Mouse (Mus musculus): ENCODE results near the gene Gm28551. TPM values are rescaled to one million over a fixed set of nuclear protein-coding genes. Genes with fewer than 3 reads are reported as not detected.

Gene Gm28551
- polyA plus RNA-seq, 1 experiment from 2014 or later, result 0.45 TPM

DNA sequence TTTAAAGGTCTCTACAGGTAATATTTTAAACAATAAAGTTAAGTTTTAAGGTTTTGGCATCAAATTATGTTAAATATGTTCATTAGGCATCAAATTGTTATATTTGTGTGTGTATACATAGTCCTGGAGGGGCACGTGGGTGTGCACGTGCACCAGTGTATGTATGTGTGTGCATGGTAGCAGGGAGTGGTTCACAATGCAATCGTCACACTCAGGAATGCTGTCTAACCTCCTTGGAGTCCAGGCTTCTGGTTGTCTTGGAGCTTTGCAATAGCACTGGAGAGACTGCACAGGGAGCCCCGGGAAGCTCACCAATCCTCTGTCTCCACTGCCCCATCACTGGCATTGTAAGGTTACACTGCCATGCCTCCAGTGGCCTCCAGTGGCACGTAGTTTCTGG, 29.2 kb downstream of the Gm28551 start:
- TF ChIP-seq CTCF (IDR thresholded peaks at IDR 0.05) (no peak), EP300 (IDR thresholded peaks at IDR 0.05) (no peak)
- Histone ChIP-seq H3K4me2 (replicated peaks; ENCODE audit: low read depth, low read length) (no peak overlapping the region), H3K4me1 (ENCODE audit: insufficient read depth, low read depth, low read length) (no peaks in the 10 kb centered on the region), H3K27me3 (replicated peaks; ENCODE audit: insufficient read depth, low read length) (no peaks in the 10 kb centered on the region), H3K27ac (ENCODE audit: low read length) (no peak overlapping the region), H3K9me3 (ENCODE audit: low read length) (no peaks in the 10 kb centered on the region), H3K9ac (replicated peaks; ENCODE audit: low read depth) (no peak overlapping the region), H3K36me3 (ENCODE audit: insufficient read depth, low read length) (no peaks in the 10 kb centered on the region), H3K4me3 (ENCODE audit: low read depth, low read length) (no peak overlapping the region)
- no peak; the same call in 1 of the 2 replicates for ATAC-seq
- DNase-seq (ENCODE audit: low spot score), result no peak
- WGBS, result 81% methylated on average over 5 of the region's 5 CpGs

DNA sequence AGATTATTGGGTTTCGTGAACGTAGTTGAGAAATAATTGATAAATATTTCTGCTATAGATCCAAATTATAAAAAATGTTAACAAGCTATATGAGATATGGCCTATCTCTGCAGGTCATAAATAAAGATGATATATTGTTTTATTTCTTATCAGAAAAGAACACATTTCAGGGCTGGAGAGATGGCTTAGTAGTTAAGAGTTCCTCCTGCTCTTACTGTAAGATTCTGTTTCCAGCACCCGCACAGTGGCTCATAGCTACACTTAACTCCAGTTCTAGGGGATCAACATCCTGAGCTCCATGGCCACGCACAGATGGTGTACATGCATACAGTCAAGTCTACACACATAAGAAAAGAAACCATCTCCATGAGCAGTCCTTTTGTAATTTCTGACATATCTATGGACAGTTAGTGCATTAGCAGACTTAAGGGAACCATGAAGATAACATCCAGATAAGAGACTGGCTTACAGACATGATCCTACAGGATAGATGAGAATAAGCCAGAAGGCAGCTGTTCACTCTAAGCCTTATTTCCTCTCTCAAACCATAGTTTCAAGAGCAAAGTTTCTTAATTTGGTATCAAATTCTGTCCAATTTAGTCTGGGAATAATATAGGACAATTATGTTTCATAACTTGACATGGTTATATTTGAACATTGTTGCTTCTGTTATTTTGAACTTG, 30.7 kb downstream of the Gm28551 start:
- Histone ChIP-seq H3K9ac (replicated peaks; ENCODE audit: low read depth) (no peak overlapping the region), H3K4me1 (ENCODE audit: insufficient read depth, low read depth, low read length) (no peaks in the 10 kb centered on the region), H3K27ac (ENCODE audit: low read length) (no peak overlapping the region), H3K36me3 (ENCODE audit: insufficient read depth, low read length) (no peaks in the 10 kb centered on the region), H3K4me3 (ENCODE audit: low read depth, low read length) (no peak overlapping the region), H3K27me3 (replicated peaks; ENCODE audit: insufficient read depth, low read length) (no peaks in the 10 kb centered on the region), H3K4me2 (replicated peaks; ENCODE audit: low read depth, low read length) (no peak overlapping the region), H3K9me3 (ENCODE audit: low read length) (no peaks in the 10 kb centered on the region)
- 96% methylated on average over 4 of the region's 4 CpGs for WGBS
- DNase-seq (ENCODE audit: low spot score), result no peak
- ATAC-seq, result no peak
- TF ChIP-seq CTCF (IDR thresholded peaks at IDR 0.05) (no peak), EP300 (IDR thresholded peaks at IDR 0.05) (no peak)

DNA sequence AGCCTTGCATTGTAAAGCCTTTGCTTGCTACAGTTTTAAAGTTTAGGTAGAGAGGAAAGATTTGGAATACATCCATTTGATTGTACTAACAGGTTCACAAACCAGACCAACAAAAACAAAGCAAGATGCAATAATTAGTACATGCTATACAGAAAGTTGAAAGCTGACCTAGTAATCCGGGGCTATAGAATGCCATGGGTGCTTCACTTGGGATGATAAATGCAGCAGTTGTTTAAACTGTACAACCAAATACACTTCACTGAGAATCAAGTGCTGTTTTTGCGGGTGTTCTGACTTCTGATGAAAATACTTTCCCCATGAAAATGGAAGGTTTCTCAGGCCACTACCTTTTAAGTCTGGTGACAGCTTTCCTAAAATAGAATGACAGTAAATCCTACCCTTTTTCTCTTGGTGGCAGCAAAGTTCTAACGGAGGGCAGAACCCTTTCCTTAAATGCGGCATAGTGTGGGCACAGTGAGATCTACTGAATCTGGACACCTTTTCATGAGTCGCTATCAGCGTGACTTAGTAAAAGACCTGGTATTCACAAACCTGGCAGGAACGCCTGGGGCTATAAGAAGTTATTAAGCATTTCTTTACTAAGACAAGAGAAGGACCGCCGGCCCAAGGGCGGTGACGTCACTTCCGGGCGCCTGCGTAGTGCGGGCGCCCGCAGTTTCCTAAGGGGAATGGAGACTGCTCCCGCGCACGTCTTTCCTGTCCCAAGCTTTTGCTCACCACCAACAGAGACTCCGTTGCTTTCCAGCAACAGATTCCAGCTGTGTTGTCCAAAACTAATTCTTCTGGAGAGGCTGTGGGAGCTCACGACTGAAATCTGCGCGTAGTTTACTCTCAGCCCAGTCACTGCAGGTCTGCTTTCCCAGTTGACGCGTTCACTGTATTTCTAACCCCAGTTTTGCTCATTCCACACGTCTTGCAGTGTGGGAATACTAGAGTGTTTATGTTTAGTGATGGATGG, 39.2 kb downstream of the Gm28551 start, which contains the start of gene Osgepl1:
Osgepl1 (plus strand) TSS at position 636 of the 979 bp plus-strand sequence.
- H3K27me3 ChIP-seq (replicated peaks; ENCODE audit: insufficient read depth, low read length), result no peaks in the 10 kb centered on the region
- peak within 1 kb of the TSS; percentile 88 for H3K27ac ChIP-seq (ENCODE audit: low read length)
- no peaks in the 10 kb centered on the region for H3K9me3 ChIP-seq (ENCODE audit: low read length)
- H3K4me3 ChIP-seq (ENCODE audit: low read depth, low read length), result peak within 1 kb of the TSS; percentile 64
- H3K9ac ChIP-seq (replicated peaks; ENCODE audit: low read depth), result peak within 1 kb of the TSS; percentile 70
- no peaks in the 10 kb centered on the region for H3K4me1 ChIP-seq (ENCODE audit: insufficient read depth, low read depth, low read length)
- peak within 1 kb of the TSS; percentile 72 for H3K4me2 ChIP-seq (replicated peaks; ENCODE audit: low read depth, low read length)
- peak; percentile 92 for DNase-seq (ENCODE audit: low spot score)
- peak; percentile 98 for ATAC-seq
- 2% methylated on average over 27 of the region's 27 CpGs for WGBS
- no peaks in the 10 kb centered on the region for H3K36me3 ChIP-seq (ENCODE audit: insufficient read depth, low read length)
- TF ChIP-seq CTCF (IDR thresholded peaks at IDR 0.05), result peak; percentile 47
- TF ChIP-seq EP300 (IDR thresholded peaks at IDR 0.05), result 0 out of 2 replicates have a peak, but pooled peaks have one; percentile 35

DNA sequence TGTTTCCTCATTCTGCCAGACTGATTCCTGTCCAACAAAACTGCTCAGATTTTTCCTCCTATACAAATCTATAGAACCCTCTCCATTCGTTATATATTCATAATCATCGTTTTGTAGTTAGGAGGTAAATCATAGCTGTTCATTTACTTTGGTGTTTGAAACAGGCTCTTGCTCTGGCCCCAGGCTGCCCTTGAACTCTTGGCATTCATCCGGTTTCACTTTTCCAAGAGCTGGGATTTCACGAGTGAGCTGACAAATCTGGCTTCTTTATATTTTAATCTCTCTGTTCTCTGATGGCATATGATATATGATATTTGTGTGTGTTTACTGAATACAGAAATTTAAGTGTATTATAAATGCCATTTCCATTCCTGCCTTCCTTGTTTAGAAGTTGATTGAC, 52.0 kb downstream of the Gm28551 start:
- Histone ChIP-seq H3K4me3 (ENCODE audit: low read depth, low read length) (no peak overlapping the region), H3K9ac (replicated peaks; ENCODE audit: low read depth) (no peak overlapping the region), H3K9me3 (ENCODE audit: low read length) (no peaks in the 10 kb centered on the region), H3K27me3 (replicated peaks; ENCODE audit: insufficient read depth, low read length) (no peaks in the 10 kb centered on the region), H3K27ac (ENCODE audit: low read length) (no peak overlapping the region), H3K36me3 (ENCODE audit: insufficient read depth, low read length) (no peaks in the 10 kb centered on the region), H3K4me1 (ENCODE audit: insufficient read depth, low read depth, low read length) (no peaks in the 10 kb centered on the region), H3K4me2 (replicated peaks; ENCODE audit: low read depth, low read length) (no peak overlapping the region)
- ATAC-seq, result no peak
- TF ChIP-seq CTCF (IDR thresholded peaks at IDR 0.05), result no peak
- no peak for TF ChIP-seq EP300 (IDR thresholded peaks at IDR 0.05)
- DNase-seq (ENCODE audit: low spot score), result no peak
- WGBS, result 81% methylated on average over 4 of the region's 4 CpGs

DNA sequence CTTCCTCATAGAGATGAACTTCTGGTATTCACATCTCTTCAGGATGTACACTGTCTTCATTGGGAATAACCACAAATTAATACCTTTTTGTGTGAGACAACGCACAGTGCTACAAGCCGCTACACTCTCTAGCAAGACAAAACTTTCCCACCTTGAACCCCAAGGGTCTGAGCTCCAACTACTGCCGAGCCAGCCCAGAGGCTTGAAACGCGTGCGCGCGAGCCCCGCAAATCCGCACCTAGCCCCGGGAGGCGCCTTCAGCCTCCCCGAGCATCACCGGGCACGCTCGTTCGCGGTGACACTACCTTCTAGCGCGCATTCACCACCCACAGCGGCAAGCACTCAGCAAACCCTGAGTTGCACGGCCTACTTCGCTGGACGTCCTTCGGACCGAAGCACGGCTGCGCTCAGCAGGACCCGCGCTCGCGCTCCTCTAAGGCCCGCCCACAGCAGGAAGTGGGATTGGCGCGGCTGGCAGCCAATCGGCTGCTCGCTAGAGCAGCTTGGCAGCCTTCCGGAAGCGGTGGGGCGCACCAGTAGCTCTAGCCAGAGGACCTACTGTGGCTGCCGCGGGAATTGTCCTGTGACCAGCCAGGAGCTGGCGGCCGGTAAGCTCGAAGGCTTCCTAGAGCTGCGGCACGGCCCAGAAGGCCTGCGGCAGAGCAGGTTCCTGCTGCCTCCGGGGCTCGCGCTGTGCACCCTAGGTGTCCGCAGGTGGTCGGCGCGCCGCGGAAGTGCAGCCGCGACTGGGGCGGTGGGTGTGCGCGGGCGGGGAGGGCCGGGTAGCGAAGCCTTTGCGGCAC, 55.7 kb downstream of the Gm28551 start, which contains the start of the genes Pms1, Ormdl1 and Gm28778:
Pms1 (minus strand) TSS at position 438 of the 803 bp plus-strand sequence.
Ormdl1 (plus strand) TSS at position 515 of the 803 bp plus-strand sequence.
Gm28778 (plus strand) TSS at position 531 of the 803 bp plus-strand sequence.
- H3K4me1 ChIP-seq (ENCODE audit: insufficient read depth, low read depth, low read length), result no peaks in the 10 kb centered on the region
- H3K36me3 ChIP-seq (ENCODE audit: insufficient read depth, low read length), result no peaks in the 10 kb centered on the region
- no peaks in the 10 kb centered on the region for H3K27me3 ChIP-seq (replicated peaks; ENCODE audit: insufficient read depth, low read length)
- DNase-seq (ENCODE audit: low spot score) (peak; percentile 97), ATAC-seq (peak; percentile 100)
- peak within 1 kb of the TSS; percentile 78 for H3K4me3 ChIP-seq (ENCODE audit: low read depth, low read length)
- H3K27ac ChIP-seq (ENCODE audit: low read length), result peak within 1 kb of the TSS; percentile 77
- under 1% methylated on average over 63 of the region's 66 CpGs for WGBS
- H3K4me2 ChIP-seq (replicated peaks; ENCODE audit: low read depth, low read length), result peak within 1 kb of the TSS; percentile 84
- peak within 1 kb of the TSS; percentile 70 for H3K9ac ChIP-seq (replicated peaks; ENCODE audit: low read depth)
- no peaks in the 10 kb centered on the region for H3K9me3 ChIP-seq (ENCODE audit: low read length)
- TF ChIP-seq EP300 (IDR thresholded peaks at IDR 0.05) (no peak), CTCF (IDR thresholded peaks at IDR 0.05) (peak; percentile 39)
